Mouse (Mus musculus) heart, embryonic 13.5 days (tissue): Measurements from ENCODE around the gene Erbin. TPM values are rescaled to one million over a fixed set of nuclear protein-coding genes. Genes with fewer than 3 reads are reported as not detected.

Experiments
- ATAC-seq: fragments of 200-750 bp; cut with Nextera tagmentation; 2 replicates; pipeline ENCODE4 v1.8.0; 2017; ENCODE audit warnings: moderate TSS enrichment; ENCODE audit not compliant: insufficient number of reproducible peaks, low FRiP score, low TSS enrichment; ENCODE audit errors: extremely low read depth
- H3K27ac ChIP-seq: fragments of 300-500 bp; sonication (generic); replicated peaks from 2 replicates; pipeline ENCODE4 v1.5.1; 2015; ENCODE audit warnings: moderate library complexity, mild to moderate bottlenecking, inconsistent platforms
- H3K27me3 ChIP-seq: fragments of 300-500 bp; sonication (generic); replicated peaks from 2 replicates; pipeline ENCODE4 v1.6.1; 2015; ENCODE audit warnings: mild to moderate bottlenecking, inconsistent platforms
- H3K36me3 ChIP-seq: fragments of 300-500 bp; sonication (generic); 2 replicates; pipeline ENCODE4 v1.6.1; 2015; ENCODE audit warnings: mild to moderate bottlenecking, inconsistent platforms
- H3K4me1 ChIP-seq: fragments of 300-500 bp; sonication (generic); 2 replicates; pipeline ENCODE4 v1.6.1; 2015; ENCODE audit warnings: inconsistent platforms
- H3K4me2 ChIP-seq: fragments of 300-500 bp; sonication (generic); 2 replicates; pipeline ENCODE4 v1.6.1; 2015; ENCODE audit warnings: inconsistent platforms, mild to moderate bottlenecking, moderate library complexity
- H3K4me3 ChIP-seq: fragments of 300-500 bp; sonication (generic); 2 replicates; pipeline ENCODE4 v1.5.1; 2015; ENCODE audit warnings: moderate library complexity, mild to moderate bottlenecking, inconsistent platforms
- H3K9ac ChIP-seq: fragments of 300-500 bp; sonication (generic); 2 replicates; pipeline ENCODE4 v1.6.1; 2015; ENCODE audit warnings: inconsistent platforms, mild to moderate bottlenecking, moderate library complexity
- H3K9me3 ChIP-seq: fragments of 300-500 bp; sonication (generic); 2 replicates; pipeline ENCODE4 v1.6.1; 2016; ENCODE audit warnings: inconsistent platforms
- WGBS: fragments of 180-500 bp; shearing (Covaris S2); methylation state at CpG from one replicate; pipeline ENCODE4 v1.1.7; 2015; ENCODE audit warnings: mixed read lengths; 5-methylcytosine and 5-hydroxymethylcytosine counted together
- polyA plus RNA-seq: library from polyadenylated mRNA; unstranded; fragments of >200 nt; fragmentation: Nextera tagmentation; extraction: Ambion mirVana; gene quantifications from 2 replicates; pipeline ENCODE4 v1.2.1, GENCODE M21; 2015

The Erbin gene
- polyA plus RNA-seq, 1 experiment from 2014 or later, result 10.0 TPM

GRCm38 (mm10) chr13:103940796-103941195, 20.5 kb upstream of the Erbin start:
- no peak overlapping the region for H3K4me2 ChIP-seq
- H3K4me3 ChIP-seq, result no peak overlapping the region
- no peak overlapping the region for H3K9ac ChIP-seq
- no peaks in the 10 kb centered on the region for H3K9me3 ChIP-seq
- H3K27me3 ChIP-seq, result no peaks in the 10 kb centered on the region
- WGBS, result 73% methylated on average over 2 of the region's 2 CpGs
- no peak overlapping the region for H3K27ac ChIP-seq
- H3K36me3 ChIP-seq, result no peaks in the 10 kb centered on the region
- H3K4me1 ChIP-seq, result no peaks in the 10 kb centered on the region
- ATAC-seq, result no peak

GRCm38 (mm10) chr13:103924586-103924985, 4.3 kb upstream of the Erbin start:
- WGBS, result 55% methylated on average over 6 of the region's 6 CpGs
- Histone ChIP-seq H3K27me3 (no peaks in the 10 kb centered on the region), H3K27ac (no peak overlapping the region), H3K4me2 (no peak overlapping the region), H3K36me3 (no peaks in the 10 kb centered on the region), H3K9ac (no peak overlapping the region), H3K4me1 (peaks cover 10% of the 10 kb centered on the region), H3K4me3 (no peak overlapping the region), H3K9me3 (0 out of 2 replicates have a peak, but pooled peaks cover under 1% of the 10 kb centered on the region)
- no peak for ATAC-seq

- no peak for ATAC-seq
- Histone ChIP-seq H3K27ac (no peak overlapping the region), H3K4me2 (no peak overlapping the region), H3K36me3 (no peaks in the 10 kb centered on the region), H3K4me1 (peaks cover 10% of the 10 kb centered on the region), H3K9ac (no peak overlapping the region), H3K27me3 (no peaks in the 10 kb centered on the region), H3K9me3 (no peaks in the 10 kb centered on the region), H3K4me3 (no peak overlapping the region)
- 79% methylated on average over 6 of the region's 6 CpGs for whole genome bisulfite sequencing
Measured at GRCm38 (mm10) chr13:103923402-103924065, 3.2 kb upstream of the Erbin start.

GRCm38 (mm10) chr13:103921831-103922380, 1.6 kb upstream of the Erbin start:
- no peak for ATAC-seq
- peak overlapping the region; percentile 100 for H3K27ac ChIP-seq
- H3K4me2 ChIP-seq, result peak overlapping the region; percentile 88
- no peaks in the 10 kb centered on the region for H3K27me3 ChIP-seq
- H3K4me1 ChIP-seq, result peaks cover 21% of the 10 kb centered on the region
- H3K4me3 ChIP-seq, result peak overlapping the region; percentile 94
- H3K9ac ChIP-seq, result peak overlapping the region; percentile 100
- WGBS, result 16% methylated on average over 11 of the region's 11 CpGs
- no peaks in the 10 kb centered on the region for H3K9me3 ChIP-seq
- H3K36me3 ChIP-seq, result no peaks in the 10 kb centered on the region

- Histone ChIP-seq H3K9ac (peak overlapping the region; percentile 100), H3K36me3 (no peaks in the 10 kb centered on the region), H3K27me3 (no peaks in the 10 kb centered on the region), H3K27ac (peak overlapping the region; percentile 100), H3K4me1 (peaks cover 27% of the 10 kb centered on the region), H3K9me3 (no peaks in the 10 kb centered on the region), H3K4me2 (peak overlapping the region; percentile 88), H3K4me3 (peak overlapping the region; percentile 94)
- peak; percentile 76 for ATAC-seq
- WGBS, result under 1% methylated on average over 80 of the region's 125 CpGs
Measured at GRCm38 (mm10) chr13:103920933-103921830, 868 bp upstream of the Erbin start.

DNA sequence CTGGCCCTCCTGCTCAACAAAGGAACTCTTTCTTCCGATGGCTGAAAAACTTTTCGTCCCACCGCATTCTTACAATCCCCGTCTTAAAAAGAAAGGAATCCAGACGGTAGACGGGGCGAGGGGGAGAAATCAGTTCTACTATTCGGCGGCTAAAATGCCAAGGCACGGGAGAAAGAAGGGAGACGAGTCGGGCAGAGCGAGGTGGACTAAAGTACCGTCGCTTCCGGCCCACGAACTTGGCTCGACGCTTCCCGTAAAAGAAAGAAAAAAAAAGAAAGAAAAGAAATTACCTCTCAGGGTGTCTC, 406 bp downstream of the Erbin start:
- WGBS, result 1% methylated on average over 20 of the region's 20 CpGs

GRCm38 (mm10) chr13:103919234-103919955, 919 bp downstream of the Erbin start:
- no peak for ATAC-seq
- under 1% methylated on average over 32 of the region's 32 CpGs for WGBS
- no peaks in the 10 kb centered on the region for H3K9me3 ChIP-seq

More for the DNA sequence above, 406 bp downstream of the Erbin start:
- no peaks in the 10 kb centered on the region for H3K36me3 ChIP-seq
- no peaks in the 10 kb centered on the region for H3K27me3 ChIP-seq
- H3K4me3 ChIP-seq, result peak overlapping the region; percentile 94
- peak overlapping the region; percentile 100 for H3K27ac ChIP-seq
- H3K9me3 ChIP-seq, result no peaks in the 10 kb centered on the region
- peaks cover 33% of the 10 kb centered on the region for H3K4me1 ChIP-seq
- H3K9ac ChIP-seq, result peak overlapping the region; percentile 100
- no peak for ATAC-seq
- H3K4me2 ChIP-seq, result peak overlapping the region; percentile 88

GRCm38 (mm10) chr13:103918432-103918831, 1.9 kb downstream of the Erbin start:
- 40% methylated on average over 3 of the region's 3 CpGs for WGBS
- Histone ChIP-seq H3K4me2 (peak overlapping the region; percentile 88), H3K9me3 (no peaks in the 10 kb centered on the region), H3K27ac (peak overlapping the region; percentile 100; the same call in 1 of the 2 replicates), H3K27me3 (no peaks in the 10 kb centered on the region), H3K4me1 (peaks cover 39% of the 10 kb centered on the region), H3K9ac (peak overlapping the region; percentile 100), H3K4me3 (peak overlapping the region; percentile 94), H3K36me3 (no peaks in the 10 kb centered on the region)
- ATAC-seq, result no peak

More at GRCm38 (mm10) chr13:103919234-103919955, 919 bp downstream of the Erbin start:
- Histone ChIP-seq H3K27ac (peak overlapping the region; percentile 100), H3K27me3 (no peaks in the 10 kb centered on the region), H3K4me1 (peaks cover 35% of the 10 kb centered on the region), H3K9ac (peak overlapping the region; percentile 100), H3K4me3 (peak overlapping the region; percentile 94), H3K36me3 (no peaks in the 10 kb centered on the region), H3K4me2 (peak overlapping the region; percentile 88)

GRCm38 (mm10) chr13:103914114-103914736, 6.1 kb downstream of the Erbin start:
- no peak for ATAC-seq
- WGBS, result 74% methylated on average over 4 of the region's 4 CpGs

GRCm38 (mm10) chr13:103912351-103912750, 8.0 kb downstream of the Erbin start:
- Histone ChIP-seq H3K9me3 (no peaks in the 10 kb centered on the region), H3K9ac (no peak overlapping the region), H3K36me3 (no peaks in the 10 kb centered on the region), H3K4me2 (no peak overlapping the region), H3K27me3 (no peaks in the 10 kb centered on the region), H3K4me3 (no peak overlapping the region), H3K4me1 (peaks cover 46% of the 10 kb centered on the region), H3K27ac (no peak overlapping the region)
- ATAC-seq, result no peak
- WGBS, result 77% methylated on average over 3 of the region's 3 CpGs

More at GRCm38 (mm10) chr13:103914114-103914736, 6.1 kb downstream of the Erbin start:
- no peaks in the 10 kb centered on the region for H3K36me3 ChIP-seq
- no peak overlapping the region for H3K9ac ChIP-seq
- H3K4me3 ChIP-seq, result no peak overlapping the region
- peaks cover 53% of the 10 kb centered on the region for H3K4me1 ChIP-seq
- H3K27ac ChIP-seq, result no peak overlapping the region
- H3K9me3 ChIP-seq, result no peaks in the 10 kb centered on the region
- no peaks in the 10 kb centered on the region for H3K27me3 ChIP-seq
- H3K4me2 ChIP-seq, result no peak overlapping the region
